Mouse (Mus musculus) gastrocnemius, postnatal 36 days (tissue): ENCODE measurements around the gene Vav3. TPM values are rescaled to one million over a fixed set of nuclear protein-coding genes. Genes with fewer than 3 reads are reported as not detected.

Source experiments
- DNase-seq, 2 experiments: peaks; one replicate each; pipeline ENCODE4 v3.0.0; 2022
- intact Hi-C: fragments of 180-260 bp; cut with DNase I; formaldehyde crosslinking; loops from one replicate; pipeline ENCODE4 v1.15.1; 2025
- long read RNA-seq, 2 experiments: library from polyadenylated mRNA; stranded (forward); transcript quantifications; one replicate each; pipeline ENCODE4 v2.0.0; 2021
- total RNA-seq, 2 experiments: library from RNA; stranded (reverse); gene quantifications; 2 replicates each; pipeline ENCODE4 v1.2.3; 2021

Gene Vav3
- total RNA-seq: 1 to 10 TPM; 1.3 to 1.6 TPM
- long read RNA-seq, experiment 1: 0 reads
- long read RNA-seq, experiment 2, partial matches to known transcripts: 0 of 1 reads
- long read RNA-seq, experiment 2, other reads (novel, unspliced or antisense): 1 of 1 reads

- peak; percentile 60 to 61 for DNase-seq
Measured at GRCm38 (mm10) chr3:109340274-109341070, at the start of gene Vav3. TSS of gene Vav3 (plus strand) at chr3:109340653.

GRCm38 (mm10) chr3:109298857-109299256 is 41.6 kb upstream of the Vav3 start:
- DNase-seq: no peak
- intact Hi-C loops: no loop called here

More at GRCm38 (mm10) chr3:109340274-109341070, at the start of gene Vav3:
- intact Hi-C loops: no loop called here

- no peak for DNase-seq
- intact Hi-C loops: no loop called here
Measured at GRCm38 (mm10) chr3:109299303-109300074, 41.0 kb upstream of the Vav3 start.

- intact Hi-C loops: no loop called here
- no peak for DNase-seq
Measured at GRCm38 (mm10) chr3:109302059-109302458, 38.4 kb upstream of the Vav3 start.

GRCm38 (mm10) chr3:109307406-109307805 is 33.0 kb upstream of the Vav3 start:
- no peak for DNase-seq
- intact Hi-C loops: no loop called here

GRCm38 (mm10) chr3:109308468-109308867 is 32.0 kb upstream of the Vav3 start:
- intact Hi-C loops: no loop called here
- DNase-seq: no peak

GRCm38 (mm10) chr3:109309317-109310265 is 30.9 kb upstream of the Vav3 start:
- intact Hi-C loops: no loop called here

GRCm38 (mm10) chr3:109311172-109311824 is 29.2 kb upstream of the Vav3 start:
- intact Hi-C loops: no loop called here
- DNase-seq: no peak

More at GRCm38 (mm10) chr3:109309317-109310265, 30.9 kb upstream of the Vav3 start:
- DNase-seq: peak; percentile 34 to 36

GRCm38 (mm10) chr3:109311875-109312274 is 28.6 kb upstream of the Vav3 start:
- intact Hi-C loops: no loop called here
- DNase-seq: no peak

GRCm38 (mm10) chr3:109313501-109313900 is 27.0 kb upstream of the Vav3 start:
- DNase-seq: no peak
- intact Hi-C loops: no loop called here

- no peak for DNase-seq
- intact Hi-C loops: no loop called here
Measured at GRCm38 (mm10) chr3:109322225-109322624, 18.2 kb upstream of the Vav3 start.

- intact Hi-C loops: no loop called here
- DNase-seq: no peak
Measured at GRCm38 (mm10) chr3:109323447-109324300, 16.8 kb upstream of the Vav3 start.

GRCm38 (mm10) chr3:109327128-109327527 is 13.3 kb upstream of the Vav3 start:
- intact Hi-C loops: no loop called here
- no peak for DNase-seq

GRCm38 (mm10) chr3:109332755-109333154 is 7.7 kb upstream of the Vav3 start:
- no peak for DNase-seq
- intact Hi-C loops: no loop called here

GRCm38 (mm10) chr3:109335470-109335869 is 5.0 kb upstream of the Vav3 start:
- DNase-seq: no peak
- intact Hi-C loops: no loop called here

GRCm38 (mm10) chr3:109339290-109339689 is 1.2 kb upstream of the Vav3 start:
- intact Hi-C loops: no loop called here
- no peak for DNase-seq

- intact Hi-C loops: no loop called here
- peak; percentile 37 to 53 for DNase-seq
Measured at GRCm38 (mm10) chr3:109339941-109340273, 546 bp upstream of the Vav3 start.

GRCm38 (mm10) chr3:109341071-109341480 is 623 bp downstream of the Vav3 start:
- no peak for DNase-seq
- intact Hi-C loops: no loop called here

GRCm38 (mm10) chr3:109341631-109342030 is 1.2 kb downstream of the Vav3 start:
- peak; percentile 13 to 19 for DNase-seq
- intact Hi-C loops: no loop called here
